Mouse (Mus musculus) gastrocnemius, adult 2 months (tissue): ENCODE measurements around the gene Cchcr1. TPM values are rescaled to one million over a fixed set of nuclear protein-coding genes. Genes with fewer than 3 reads are reported as not detected.

ENCODE experiments used
- DNase-seq: peaks from one replicate; pipeline ENCODE4 v3.0.0; 2022
- H3K27ac ChIP-seq: fragments of 200-600 bp; 2 replicates; pipeline ENCODE4 v1.8.1; 2022; ENCODE audit warnings: mild to moderate bottlenecking
- H3K4me3 ChIP-seq: fragments of 200-600 bp; 2 replicates; pipeline ENCODE4 v1.8.1; 2022; ENCODE audit warnings: mild to moderate bottlenecking, moderate library complexity
- CTCF ChIP-seq: fragments of 200-600 bp; IDR thresholded peaks from 2 replicates; pipeline ENCODE4 v1.8.1; 2022; ENCODE audit warnings: antibody characterized with exemption, mild to moderate bottlenecking, moderate library complexity
- intact Hi-C: fragments of 180-260 bp; cut with DNase I; formaldehyde crosslinking; loops from one replicate; pipeline ENCODE4 v1.15.1; 2025
- total RNA-seq, 2 experiments: library from RNA; stranded (reverse); gene quantifications; 2 replicates each; pipeline ENCODE4 v1.2.3; 2021

Cchcr1 gene
- total RNA-seq, 2 experiments from 2014 or later = 1.7 TPM

DNA sequence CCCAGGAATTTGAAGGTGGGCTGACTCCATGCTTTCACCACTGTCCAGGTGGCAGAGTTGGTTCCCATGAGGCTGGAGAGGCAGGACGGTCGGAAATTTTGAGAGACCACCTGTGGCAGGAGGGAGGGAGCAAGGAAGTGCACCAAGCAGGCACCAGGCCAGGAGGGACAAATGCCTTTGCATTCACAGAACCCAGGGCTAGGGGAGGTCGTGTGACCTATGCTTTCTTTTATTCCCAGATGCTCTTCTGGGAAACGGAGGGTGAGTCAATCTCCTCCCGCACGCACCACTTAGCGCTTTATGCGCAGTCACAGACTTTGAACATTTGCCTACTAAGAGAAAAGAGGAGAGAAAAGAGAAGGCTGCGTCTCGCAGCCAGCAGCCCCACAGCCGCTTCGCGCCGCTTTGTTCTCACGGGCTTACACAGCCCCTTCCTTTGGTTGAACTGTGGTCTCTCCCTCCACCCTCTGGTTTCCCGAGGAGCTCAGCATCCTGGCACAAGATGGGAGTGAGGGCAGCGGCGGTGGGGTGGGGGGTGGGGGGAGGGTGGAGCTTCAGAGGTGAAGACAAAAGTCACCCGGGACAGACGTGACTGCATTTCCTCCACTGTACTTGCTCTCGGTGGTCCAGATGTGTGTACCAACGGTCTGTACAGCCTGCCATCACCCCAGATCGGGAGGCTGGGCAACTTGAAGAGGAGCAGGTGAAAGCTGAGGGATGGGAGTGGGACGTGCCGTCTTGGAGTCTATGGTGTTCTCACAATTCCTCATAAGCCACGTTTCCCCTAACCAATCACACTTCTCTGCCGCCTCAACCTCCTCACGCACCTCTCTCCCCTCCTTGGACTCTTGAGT lies 52.4 kb downstream of the Cchcr1 start:
- Histone ChIP-seq H3K27ac (no peak overlapping the region), H3K4me3 (no peak overlapping the region)
- no peak for DNase-seq
- no peak for TF ChIP-seq CTCF
- intact Hi-C loops = no loop called here

DNA sequence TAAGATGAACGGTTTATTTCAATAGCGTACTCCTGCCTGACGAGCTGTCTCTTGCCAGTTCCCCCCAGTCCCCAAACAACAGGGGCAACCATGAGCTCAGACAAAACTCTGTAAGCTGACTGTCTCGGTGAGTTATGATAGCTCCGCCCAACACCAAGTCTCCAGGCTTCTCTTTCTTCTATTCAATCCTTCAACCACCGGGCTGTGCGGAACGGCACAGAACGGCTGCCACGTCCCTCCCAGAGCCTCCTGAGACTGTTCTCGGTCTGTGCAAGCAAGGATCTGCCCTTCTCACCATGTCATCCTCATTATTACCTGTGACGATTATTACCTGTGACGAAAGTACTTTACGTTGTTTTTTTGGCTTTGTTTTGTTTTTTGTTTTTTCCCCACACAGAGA lies 53.9 kb downstream of the Cchcr1 start:
- TF ChIP-seq CTCF = no peak
- Histone ChIP-seq H3K4me3 (no peak overlapping the region), H3K27ac (no peak overlapping the region)
- intact Hi-C loops = no loop called here
- no peak for DNase-seq

GRCm38 (mm10) chr17:35571477-35571876 lies 54.6 kb downstream of the Cchcr1 start:
- DNase-seq = no peak
- intact Hi-C loops = no loop called here
- Histone ChIP-seq H3K27ac (no peak overlapping the region), H3K4me3 (no peak overlapping the region)
- no peak for TF ChIP-seq CTCF

DNA sequence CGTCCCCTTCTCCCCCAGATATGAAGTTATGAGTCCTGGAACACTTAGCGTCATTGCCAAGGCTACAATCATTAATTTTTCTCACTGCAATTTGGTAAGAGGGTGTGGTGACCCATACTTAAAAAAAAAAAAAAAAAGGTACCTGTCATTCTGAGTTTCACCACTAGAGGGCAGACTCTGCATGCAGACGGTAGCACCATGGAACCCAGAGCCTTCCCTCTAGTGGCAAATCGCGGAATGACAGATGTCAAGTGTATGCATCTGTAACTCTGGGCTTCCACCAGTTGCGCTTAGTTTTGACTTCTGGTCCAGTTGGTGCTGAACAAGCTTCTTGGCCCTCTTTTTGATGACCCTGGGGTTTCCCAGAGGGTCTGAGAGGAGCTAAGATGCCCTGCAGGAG lies 61.3 kb downstream of the Cchcr1 start:
- Histone ChIP-seq H3K4me3 (no peak overlapping the region), H3K27ac (no peak overlapping the region)
- peak; percentile 100 for TF ChIP-seq CTCF
- intact Hi-C loops = no loop called here
- DNase-seq = peak; percentile 79

Other genes with a start within 250 kb of the Cchcr1 start
- gene H2-Q1, start 196.7 kb upstream of the Cchcr1 start, total RNA-seq = under 1 TPM; 0.25 to 0.36 TPM
- under 1 TPM; 0.17 to 0.20 TPM for gene H2-Q2, start 174.9 kb upstream of the Cchcr1 start, total RNA-seq
- gene H2-Q4, start 137.5 kb upstream of the Cchcr1 start, total RNA-seq = 1 to 10 TPM; 3.1 to 3.5 TPM
- under 1 TPM in 1 of 2 experiments, not detected in 1; 0.18 TPM for gene H2-Q6, start 92.2 kb upstream of the Cchcr1 start, total RNA-seq
- under 1 TPM; 0.61 to 0.82 TPM for gene H2-Q7, start 77.9 kb upstream of the Cchcr1 start, total RNA-seq
- under 1 TPM; 0.05 to 0.33 TPM for gene H2-Q10, start 47.0 kb upstream of the Cchcr1 start, total RNA-seq
- gene Pou5f1, start 11.1 kb upstream of the Cchcr1 start, total RNA-seq = not detected
- gene Tcf19, start 276 bp upstream of the Cchcr1 start, total RNA-seq = 1 to 10 TPM in 1 of 2 experiments, under 1 TPM in 1; 0.73 to 1.0 TPM
- not detected for gene Psors1c2, start 16.1 kb downstream of the Cchcr1 start, total RNA-seq
- gene Cdsn, start 35.0 kb downstream of the Cchcr1 start, total RNA-seq = not detected
- gene 2300002M23Rik, start 50.4 kb downstream of the Cchcr1 start, total RNA-seq = not detected
- gene Sfta2, start 84.4 kb downstream of the Cchcr1 start, total RNA-seq = not detected
- not detected for gene Gm9573, start 109.5 kb downstream of the Cchcr1 start, total RNA-seq
- not detected for gene Mucl3, start 126.6 kb downstream of the Cchcr1 start, total RNA-seq
- gene Vars2, start 150.5 kb downstream of the Cchcr1 start, total RNA-seq = 10 to 100 TPM; 12.8 to 16.8 TPM
- 10 to 100 TPM; 18.1 to 24.2 TPM for gene Gtf2h4, start 156.6 kb downstream of the Cchcr1 start, total RNA-seq
- gene Ddr1, start 187.5 kb downstream of the Cchcr1 start, total RNA-seq = 10 to 100 TPM; 13.4 to 15.9 TPM